Mouse (Mus musculus) neural tube, embryonic 11.5 days (tissue): ENCODE data around the gene Slc4a4. TPM values are rescaled to one million over a fixed set of nuclear protein-coding genes. Genes with fewer than 3 reads are reported as not detected.

ENCODE experiments used
- ATAC-seq: fragments of 200-750 bp; cut with Nextera tagmentation; 2 replicates; pipeline ENCODE4 v1.8.0; 2017; ENCODE audit warnings: moderate number of reproducible peaks, mild to moderate bottlenecking, moderate TSS enrichment, moderate library complexity; ENCODE audit not compliant: insufficient read depth, low FRiP score, low TSS enrichment
- DNase-seq: peaks from one replicate; pipeline ENCODE4 v3.0.0-alpha.2; 2015; ENCODE audit warnings: low spot score
- H3K27ac ChIP-seq: fragments of 300-500 bp; sonication (generic); 2 replicates; pipeline ENCODE4 v1.5.1; 2014; ENCODE audit warnings: low read depth, mild to moderate bottlenecking, low read length
- H3K27me3 ChIP-seq: fragments of 300-500 bp; sonication (generic); 2 replicates; pipeline ENCODE4 v1.6.1; 2014; ENCODE audit warnings: mild to moderate bottlenecking, low read length, mixed read lengths; ENCODE audit not compliant: control insufficient read depth, insufficient read depth
- H3K36me3 ChIP-seq: fragments of 300-500 bp; sonication (generic); 2 replicates; pipeline ENCODE4 v1.6.1; 2014; ENCODE audit warnings: mild to moderate bottlenecking, low read length, moderate library complexity, mixed read lengths; ENCODE audit not compliant: control insufficient read depth, insufficient read depth
- H3K4me1 ChIP-seq: fragments of 300-500 bp; sonication (generic); 2 replicates; pipeline ENCODE4 v1.6.1; 2014; ENCODE audit warnings: low read length, mixed read lengths; ENCODE audit not compliant: control insufficient read depth, insufficient read depth
- H3K4me2 ChIP-seq: fragments of 300-500 bp; sonication (generic); 2 replicates; pipeline ENCODE4 v1.6.1; 2014; ENCODE audit warnings: low read depth, mild to moderate bottlenecking, moderate library complexity
- H3K4me3 ChIP-seq: fragments of 300-500 bp; sonication (generic); 2 replicates; pipeline ENCODE4 v1.5.1; 2014; ENCODE audit warnings: low read depth, low read length
- H3K9ac ChIP-seq: fragments of 300-500 bp; sonication (generic); 2 replicates; pipeline ENCODE4 v1.6.1; 2014; ENCODE audit warnings: mild to moderate bottlenecking, low read length
- H3K9me3 ChIP-seq: fragments of 300-500 bp; sonication (generic); 2 replicates; pipeline ENCODE4 v1.6.1; 2016; ENCODE audit warnings: low read length; ENCODE audit not compliant: control insufficient read depth
- WGBS: fragments of 180-500 bp; shearing (Covaris S2); extraction: QIAGEN DNeasy Blood & Tissue Kit; methylation state at CpG from one replicate; pipeline ENCODE4 v1.1.7; 2014; 5-methylcytosine and 5-hydroxymethylcytosine counted together
- polyA plus RNA-seq: library from polyadenylated mRNA; unstranded; fragments of >200 nt; fragmentation: Nextera tagmentation; extraction: Ambion mirVana; gene quantifications from 2 replicates; pipeline ENCODE4 v1.2.1, GENCODE M21; 2014

The Slc4a4 gene
- polyA plus RNA-seq, 1 experiment from 2014 or later: 1.7 TPM

DNA sequence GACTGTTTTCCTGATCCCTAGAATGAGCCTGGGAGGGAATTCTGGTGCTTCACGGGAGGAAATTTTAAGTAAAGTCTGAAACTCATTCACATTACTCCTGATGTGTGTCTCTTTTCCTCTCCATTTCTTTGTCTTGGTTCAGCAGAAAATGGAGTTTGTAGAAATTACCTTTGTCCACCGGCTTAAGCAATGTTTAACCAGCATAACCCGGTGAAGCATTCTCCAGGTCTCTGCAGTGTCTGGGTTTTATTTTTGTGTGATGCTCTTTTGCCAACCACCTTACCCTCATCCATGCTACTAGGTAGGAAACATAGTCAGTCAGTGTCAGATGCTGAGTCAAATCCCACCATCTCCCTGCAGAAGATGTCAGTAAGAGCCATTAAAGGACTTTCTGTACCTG is 183.4 kb downstream of the Slc4a4 start:
- H3K4me1 ChIP-seq: no peaks in the 10 kb centered on the region
- no peak for DNase-seq
- WGBS: 94% methylated on average over 3 of the region's 3 CpGs

DNA sequence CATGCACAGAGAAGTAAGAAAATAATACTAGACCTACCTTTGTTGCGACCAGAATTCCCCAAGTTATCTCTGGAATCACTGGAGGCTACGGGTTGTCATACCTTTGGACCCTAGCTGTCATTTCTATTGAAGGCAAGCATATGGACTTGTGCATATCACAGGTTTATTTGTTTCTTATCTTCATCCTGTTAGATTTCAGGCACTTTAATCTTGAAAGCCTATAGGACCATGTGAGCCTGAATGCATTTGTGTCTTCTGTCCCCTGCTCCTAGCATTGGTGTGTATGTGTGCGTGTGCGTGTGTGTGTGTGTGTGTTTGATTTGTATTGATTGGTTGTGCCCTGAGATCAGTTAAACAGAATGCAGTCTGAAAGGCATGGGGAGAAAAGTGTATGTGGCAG is 185.3 kb downstream of the Slc4a4 start:
- no peak for DNase-seq
- no peak for ATAC-seq

More for the DNA sequence above, 183.4 kb downstream of the Slc4a4 start:
- no peaks in the 10 kb centered on the region for H3K9me3 ChIP-seq
- H3K4me3 ChIP-seq: no peak overlapping the region
- no peaks in the 10 kb centered on the region for H3K27me3 ChIP-seq
- H3K36me3 ChIP-seq: no peaks in the 10 kb centered on the region
- no peak overlapping the region for H3K27ac ChIP-seq
- no peak for ATAC-seq
- no peak overlapping the region for H3K4me2 ChIP-seq
- no peak overlapping the region for H3K9ac ChIP-seq

DNA sequence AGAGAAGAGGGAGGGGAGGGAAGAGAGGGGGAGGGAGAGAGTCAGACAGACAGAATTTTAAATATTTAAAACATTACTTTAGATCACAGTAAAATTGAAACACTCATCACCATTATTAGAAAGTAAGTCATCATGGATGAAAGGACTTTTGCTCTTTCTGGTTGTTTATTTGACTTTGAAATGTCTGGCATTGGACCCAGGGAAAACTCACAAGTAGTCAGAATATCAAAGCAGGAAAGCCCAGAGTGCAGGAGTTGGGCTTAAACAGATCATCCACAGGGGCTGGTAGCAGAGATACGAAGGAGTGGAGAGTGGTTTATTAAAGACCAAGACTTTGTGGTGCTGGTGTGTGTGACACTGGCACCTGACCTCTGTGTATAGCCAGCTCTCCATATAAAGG is 191.1 kb downstream of the Slc4a4 start:
- Histone ChIP-seq H3K4me2 (no peak overlapping the region), H3K4me3 (no peak overlapping the region), H3K36me3 (no peaks in the 10 kb centered on the region), H3K4me1 (no peaks in the 10 kb centered on the region), H3K27me3 (no peaks in the 10 kb centered on the region), H3K9ac (no peak overlapping the region), H3K9me3 (no peaks in the 10 kb centered on the region), H3K27ac (no peak overlapping the region)
- ATAC-seq (no peak), DNase-seq (no peak)
- WGBS: 79% methylated on average over 1 of the region's 1 CpGs

More for the DNA sequence above, 185.3 kb downstream of the Slc4a4 start:
- Histone ChIP-seq H3K36me3 (no peaks in the 10 kb centered on the region), H3K27me3 (no peaks in the 10 kb centered on the region), H3K9me3 (no peaks in the 10 kb centered on the region), H3K4me1 (no peaks in the 10 kb centered on the region), H3K4me3 (no peak overlapping the region), H3K9ac (no peak overlapping the region), H3K4me2 (no peak overlapping the region), H3K27ac (no peak overlapping the region)
- 97% methylated on average over 4 of the region's 4 CpGs for WGBS

DNA sequence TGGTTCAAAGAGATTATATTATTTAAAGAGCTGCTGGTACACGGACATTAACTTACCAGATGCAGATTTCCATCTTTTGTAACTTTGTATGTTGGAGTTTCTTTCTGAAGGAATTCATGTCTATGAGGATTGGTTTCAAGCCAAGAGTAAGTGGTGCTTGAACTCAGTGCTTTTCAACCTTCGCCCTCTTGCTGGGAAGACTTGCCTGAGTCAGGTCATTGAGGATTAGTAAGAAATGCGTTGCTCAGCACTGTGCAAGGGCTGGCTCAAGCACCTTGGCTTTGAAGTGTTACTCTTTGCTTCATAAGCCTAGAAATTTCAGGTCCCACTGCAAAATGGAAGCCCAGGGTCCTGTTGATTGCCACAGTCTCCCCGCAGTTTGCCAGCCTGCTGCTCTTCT is 196.9 kb downstream of the Slc4a4 start:
- no peak for ATAC-seq
- H3K27me3 ChIP-seq: no peaks in the 10 kb centered on the region
- no peak overlapping the region for H3K9ac ChIP-seq
- no peaks in the 10 kb centered on the region for H3K36me3 ChIP-seq
- no peak overlapping the region for H3K4me3 ChIP-seq
- WGBS: 93% methylated on average over 4 of the region's 4 CpGs
- H3K9me3 ChIP-seq: no peaks in the 10 kb centered on the region
- H3K27ac ChIP-seq: no peak overlapping the region
- no peak overlapping the region for H3K4me2 ChIP-seq
- DNase-seq: no peak
- H3K4me1 ChIP-seq: no peaks in the 10 kb centered on the region

DNA sequence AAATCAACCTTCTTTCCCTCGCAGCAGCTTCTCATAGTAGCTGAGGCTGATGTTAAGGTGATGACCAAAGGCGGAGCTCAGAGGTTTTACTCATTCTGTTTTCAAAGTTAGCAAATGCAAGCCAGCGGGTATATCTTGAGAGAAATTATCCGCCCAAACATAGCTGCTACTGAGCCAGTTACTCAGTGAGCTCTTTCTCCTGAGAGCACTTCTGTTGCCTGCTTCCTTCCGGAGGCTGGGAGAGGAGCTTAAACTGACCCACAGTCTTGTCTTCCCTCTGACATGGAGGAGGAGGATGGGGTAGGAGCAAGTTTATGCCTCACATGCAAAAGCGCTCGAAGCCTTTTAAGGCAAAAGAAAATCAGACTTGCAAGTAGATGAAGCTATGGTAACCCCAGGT is 201.3 kb downstream of the Slc4a4 start:
- no peaks in the 10 kb centered on the region for H3K36me3 ChIP-seq
- H3K9ac ChIP-seq: no peak overlapping the region
- H3K4me1 ChIP-seq: no peaks in the 10 kb centered on the region
- ATAC-seq: no peak
- H3K4me3 ChIP-seq: no peak overlapping the region
- H3K27me3 ChIP-seq: no peaks in the 10 kb centered on the region
- H3K27ac ChIP-seq: no peak overlapping the region
- H3K9me3 ChIP-seq: no peaks in the 10 kb centered on the region
- no peak for DNase-seq
- WGBS: 91% methylated on average over 7 of the region's 7 CpGs
- H3K4me2 ChIP-seq: no peak overlapping the region

DNA sequence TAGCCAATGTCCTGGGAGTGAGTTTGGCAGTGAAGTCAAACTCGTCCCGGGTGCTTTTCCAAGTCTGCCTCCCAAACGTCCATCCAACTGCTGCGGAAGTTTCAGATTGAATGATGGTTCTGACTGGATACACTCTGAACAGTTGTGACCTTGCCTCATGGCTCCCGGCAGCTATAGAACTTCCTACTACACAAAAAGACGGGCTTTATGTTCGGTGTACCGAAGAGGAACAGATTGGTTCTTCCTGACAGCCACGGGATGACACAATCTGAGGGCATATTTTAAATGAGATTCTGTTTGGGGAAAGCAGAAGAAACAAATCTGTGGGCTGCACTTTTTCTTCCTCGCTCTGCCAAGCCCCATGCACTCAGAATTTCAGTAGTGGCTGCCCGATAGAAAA is 201.8 kb downstream of the Slc4a4 start:
- no peak for DNase-seq
- Histone ChIP-seq H3K36me3 (no peaks in the 10 kb centered on the region), H3K27ac (no peak overlapping the region), H3K9me3 (no peaks in the 10 kb centered on the region), H3K4me3 (no peak overlapping the region), H3K9ac (no peak overlapping the region), H3K27me3 (no peaks in the 10 kb centered on the region), H3K4me2 (no peak overlapping the region), H3K4me1 (no peaks in the 10 kb centered on the region)
- 83% methylated on average over 11 of the region's 11 CpGs for WGBS
- no peak for ATAC-seq

DNA sequence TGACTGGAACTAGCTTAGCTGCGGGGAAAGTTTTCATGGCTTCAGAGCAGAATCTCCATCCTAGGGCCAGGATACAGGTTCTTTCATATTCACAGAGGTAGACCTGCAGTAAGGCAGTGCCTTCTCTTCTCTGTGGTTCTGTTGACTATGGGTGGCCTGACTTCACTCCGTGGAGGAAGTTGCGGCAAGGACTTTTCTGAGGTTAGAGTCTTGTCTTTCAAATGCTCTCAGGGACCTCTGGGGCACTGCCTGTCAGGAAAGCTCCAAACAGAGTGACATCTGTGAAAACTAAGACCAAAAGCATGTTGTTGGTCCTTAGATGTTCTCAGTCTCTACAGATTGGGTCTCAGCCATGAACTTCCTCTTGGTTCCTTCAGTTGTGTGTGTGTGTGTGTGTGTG is 203.5 kb downstream of the Slc4a4 start:
- DNase-seq (no peak), ATAC-seq (no peak)
- H3K4me1 ChIP-seq: no peaks in the 10 kb centered on the region
- WGBS: 94% methylated on average over 3 of the region's 3 CpGs
- no peaks in the 10 kb centered on the region for H3K27me3 ChIP-seq
- H3K27ac ChIP-seq: no peak overlapping the region
- no peaks in the 10 kb centered on the region for H3K9me3 ChIP-seq
- no peak overlapping the region for H3K4me3 ChIP-seq
- no peak overlapping the region for H3K4me2 ChIP-seq
- H3K36me3 ChIP-seq: no peaks in the 10 kb centered on the region
- H3K9ac ChIP-seq: no peak overlapping the region

DNA sequence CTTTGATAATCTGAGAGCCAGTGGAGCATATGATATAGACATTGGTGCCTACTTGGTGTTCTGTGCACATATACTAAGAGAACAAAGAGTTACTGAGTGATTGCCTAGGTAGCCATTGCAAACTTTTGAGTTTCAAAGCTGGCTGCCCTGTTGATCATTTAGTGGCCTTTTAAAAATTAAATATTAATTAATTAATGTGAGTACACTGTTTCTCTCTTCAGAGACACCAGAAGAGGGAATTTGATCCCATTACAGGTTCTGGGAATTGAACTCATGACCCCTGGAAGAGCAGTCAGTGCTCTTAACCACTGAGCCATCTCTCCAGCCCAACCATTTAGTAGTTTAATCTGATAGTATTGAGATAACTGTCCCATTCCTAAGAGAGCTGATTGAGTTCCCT is 209.8 kb downstream of the Slc4a4 start:
- ATAC-seq (no peak), DNase-seq (no peak)
- no peaks in the 10 kb centered on the region for H3K27me3 ChIP-seq
- no peak overlapping the region for H3K4me2 ChIP-seq
- no peak overlapping the region for H3K4me3 ChIP-seq
- H3K4me1 ChIP-seq: no peaks in the 10 kb centered on the region
- no peak overlapping the region for H3K27ac ChIP-seq
- no peaks in the 10 kb centered on the region for H3K9me3 ChIP-seq
- no peak overlapping the region for H3K9ac ChIP-seq
- no peaks in the 10 kb centered on the region for H3K36me3 ChIP-seq

DNA sequence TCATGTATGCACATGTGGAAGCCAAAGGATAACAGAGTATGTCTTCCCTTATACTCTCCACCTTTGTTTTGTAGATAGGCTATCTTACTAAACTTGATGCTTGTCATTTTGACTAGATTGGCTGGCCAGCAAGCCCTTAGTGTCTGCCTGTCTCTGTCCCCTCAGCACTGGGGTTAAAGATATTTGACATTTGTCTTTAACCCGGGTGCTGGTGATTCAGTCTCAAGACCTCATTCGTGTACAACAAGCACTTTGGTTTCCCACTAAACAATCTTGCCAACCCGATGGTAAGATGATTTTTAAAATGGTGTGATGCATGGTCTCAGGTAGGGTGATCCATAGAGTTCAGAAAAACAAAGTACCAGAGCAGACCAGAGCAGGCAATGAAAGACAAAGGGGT is 210.7 kb downstream of the Slc4a4 start:
- H3K4me3 ChIP-seq: no peak overlapping the region
- H3K4me2 ChIP-seq: no peak overlapping the region
- 88% methylated on average over 3 of the region's 3 CpGs for WGBS
- H3K9ac ChIP-seq: no peak overlapping the region
- H3K36me3 ChIP-seq: no peaks in the 10 kb centered on the region
- no peaks in the 10 kb centered on the region for H3K4me1 ChIP-seq
- H3K27me3 ChIP-seq: no peaks in the 10 kb centered on the region
- no peak for DNase-seq
- ATAC-seq: no peak
- H3K9me3 ChIP-seq: no peaks in the 10 kb centered on the region
- no peak overlapping the region for H3K27ac ChIP-seq
